Mouse (Mus musculus) cerebellum, adult 2 months (tissue): ENCODE measurements around the gene Alyref2.
A peak's percentile ranks its signal among the peaks of the same experiment; 100 is the strongest.

Experiments
- CTCF ChIP-seq: fragments of 200-500 bp; IDR thresholded peaks from 2 replicates; pipeline ENCODE4 v1.5.1; 2011; ENCODE audit warnings: low read depth, mild to moderate bottlenecking, control low read depth, low read length, moderate library complexity, borderline replicate concordance; ENCODE audit not compliant: insufficient read depth
- POLR2A ChIP-seq: fragments of 200-500 bp; IDR thresholded peaks from 2 replicates; pipeline ENCODE4 v1.6.1; 2011; ENCODE audit warnings: low read length, control low read depth, borderline replicate concordance; ENCODE audit not compliant: insufficient read depth

DNA sequence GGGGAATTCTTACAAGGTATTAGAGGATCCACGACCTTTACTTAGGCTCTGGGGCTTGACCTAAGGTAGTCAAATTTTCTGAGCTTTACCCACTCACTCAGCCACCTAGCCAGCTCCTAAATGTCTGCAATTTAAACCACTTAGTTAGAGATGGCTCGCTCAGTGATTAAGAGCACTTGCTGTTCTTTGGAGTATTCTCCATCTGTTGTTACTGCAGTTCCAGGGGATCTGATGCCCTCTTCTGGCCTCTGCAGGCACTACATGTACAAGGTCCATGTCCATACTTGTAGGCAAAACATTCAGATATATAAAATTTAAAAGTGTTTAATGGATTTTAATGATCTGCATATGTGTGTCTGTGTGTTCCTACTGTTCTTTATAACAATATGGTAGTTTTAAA, 24.3 kb upstream of the Alyref2 start:
- peak; percentile 85 for TF ChIP-seq CTCF
- no peak for TF ChIP-seq POLR2A
